In genomic region chr2:152287560-152287959, GRCm38 (mm10) we compare ENCODE assay signal across 28 mouse cellular contexts. TPM values are rescaled to one million over a fixed set of nuclear protein-coding genes. Genes with fewer than 3 reads are reported as not detected.
"Had no signal": no experiment of that assay in that cellular context is flagged by ENCODE, and none has a peak within 500 bp of the region (broad histone marks: within the 10 kb centered on the region; RNA-seq: fewer than 3 reads in every experiment).

No protein-coding gene starts in this region.

- H3K4me3 ChIP-seq: embryonic facial prominence, embryonic 10.5 days; embryonic facial prominence, embryonic 12.5 days; embryonic facial prominence, embryonic 13.5 days; embryonic facial prominence, embryonic 15.5 days; erythroblast, embryonic 14.5 days; forebrain, embryonic 10.5 days; forebrain, embryonic 12.5 days; forebrain, embryonic 13.5 days; forebrain, embryonic 15.5 days; gastrocnemius, adult 2 months had no signal

- H3K4me1 ChIP-seq: embryonic facial prominence, embryonic 10.5 days; embryonic facial prominence, embryonic 12.5 days; embryonic facial prominence, embryonic 13.5 days; embryonic facial prominence, embryonic 15.5 days; forebrain, embryonic 10.5 days; forebrain, embryonic 12.5 days; forebrain, embryonic 13.5 days; forebrain, embryonic 15.5 days had no signal

- H3K27ac ChIP-seq: embryonic facial prominence, embryonic 10.5 days; embryonic facial prominence, embryonic 12.5 days; embryonic facial prominence, embryonic 13.5 days; embryonic facial prominence, embryonic 15.5 days; forebrain, embryonic 10.5 days; forebrain, embryonic 12.5 days; forebrain, embryonic 13.5 days; forebrain, embryonic 15.5 days; gastrocnemius, adult 2 months had no signal

- H3K9ac ChIP-seq: embryonic facial prominence, embryonic 12.5 days; embryonic facial prominence, embryonic 13.5 days; embryonic facial prominence, embryonic 15.5 days; forebrain, embryonic 12.5 days; forebrain, embryonic 13.5 days; forebrain, embryonic 15.5 days; forebrain, postnatal 0 days had no signal

- H3K9me3 ChIP-seq: embryonic facial prominence, embryonic 10.5 days; embryonic facial prominence, embryonic 12.5 days; embryonic facial prominence, embryonic 13.5 days; embryonic facial prominence, embryonic 15.5 days; forebrain, embryonic 10.5 days; forebrain, embryonic 12.5 days; forebrain, embryonic 13.5 days; forebrain, embryonic 15.5 days had no signal

- DNase-seq: cerebellum, adult 8-10 months; cerebellum, adult 9-10 months; cerebellum, adult 9-11 months; cerebellum, postnatal 10 days; cerebellum, postnatal 14 days; cerebellum, postnatal 25 days; cerebellum, postnatal 36 days; embryo, embryonic 11 days; forebrain, postnatal 0 days; gastrocnemius, adult 2 months; gastrocnemius, postnatal 10 days; gastrocnemius, postnatal 14 days; gastrocnemius, postnatal 25 days; gastrocnemius, postnatal 36 days; heart, adult 18-20 months had no signal

- ATAC-seq: forebrain, embryonic 13.5 days; forebrain, embryonic 14.5 days; forebrain, embryonic 15.5 days; forebrain, embryonic 16.5 days; forebrain, postnatal 0 days had no signal

- H3K27me3 ChIP-seq: embryonic facial prominence, embryonic 12.5 days; embryonic facial prominence, embryonic 13.5 days; embryonic facial prominence, embryonic 15.5 days; forebrain, embryonic 12.5 days; forebrain, embryonic 13.5 days; forebrain, embryonic 15.5 days had no signal

- H3K4me2 ChIP-seq: embryonic facial prominence, embryonic 12.5 days; embryonic facial prominence, embryonic 13.5 days; embryonic facial prominence, embryonic 15.5 days; forebrain, embryonic 12.5 days; forebrain, embryonic 13.5 days; forebrain, embryonic 15.5 days had no signal

RNA-seq across cellular contexts. Expression of gene Trib3, which starts 56.3 kb away (rescaled TPM):
- total RNA-seq: common myeloid progenitor, adult 5-6 weeks; granulocyte monocyte progenitor cell, adult 5-6 weeks had no signal
